Mouse (Mus musculus): ENCODE data around the gene Apoa4.

GRCm38 (mm10) chr9:46257546-46257945 lies 17.1 kb downstream of the Apoa4 start:
- no peak for TF ChIP-seq POLR2A (IDR thresholded peaks at IDR 0.05; ENCODE audit: borderline replicate concordance, insufficient read depth, low read length)
- no peak for TF ChIP-seq CTCF (IDR thresholded peaks at IDR 0.05; ENCODE audit: borderline replicate concordance, insufficient read depth, low read depth, low read length)
